Mouse (Mus musculus) cortical plate, adult 2 months (tissue): ENCODE results near the gene 2610021A01Rik.

ENCODE experiments used
- CTCF ChIP-seq: fragments of 200-500 bp; IDR thresholded peaks from 2 replicates; pipeline ENCODE4 v1.5.1; 2011; ENCODE audit warnings: mild to moderate bottlenecking, control low read depth, low read length; ENCODE audit not compliant: insufficient read depth; ENCODE audit errors: extremely low read depth
- POLR2A ChIP-seq: fragments of 200-500 bp; IDR thresholded peaks from 2 replicates; pipeline ENCODE4 v1.6.1; 2011; ENCODE audit warnings: mild to moderate bottlenecking, low read length, control low read depth; ENCODE audit not compliant: insufficient read depth; ENCODE audit errors: extremely low read depth

- TF ChIP-seq CTCF (no peak), POLR2A (no peak)
These were observed 21.1 kb upstream of the 2610021A01Rik start for GRCm38 (mm10) chr7:41577956-41578355.
